Mouse (Mus musculus): ENCODE measurements around the gene Vps9d1.

- no peak for TF ChIP-seq CTCF (IDR thresholded peaks at IDR 0.05; ENCODE audit: low read depth)
- no peak for TF ChIP-seq EP300 (IDR thresholded peaks at IDR 0.05; ENCODE audit: low read depth)
Observed at GRCm38 (mm10) chr8:123271147-123271546, 17.0 kb upstream of the Vps9d1 start.

All from heart, postnatal 0 days (tissue).